Mouse (Mus musculus) gastrocnemius, postnatal 14 days (tissue): ENCODE data around the gene Alg14. TPM values are rescaled to one million over a fixed set of nuclear protein-coding genes. Genes with fewer than 3 reads are reported as not detected.

Experiments
- DNase-seq: peaks from one replicate; pipeline ENCODE4 v3.0.0; 2021; ENCODE audit warnings: mixed read lengths
- intact Hi-C: fragments of 180-260 bp; cut with DNase I; formaldehyde crosslinking; loops from one replicate; pipeline ENCODE4 v1.15.1; 2025; ENCODE audit warnings: low total_unique reads
- total RNA-seq, 2 experiments: library from RNA; stranded (reverse); gene quantifications; 2 replicates each; pipeline ENCODE4 v1.2.3; 2021

The Alg14 gene
- total RNA-seq, 2 experiments from 2014 or later, result 8.7 to 12.4 TPM

DNA sequence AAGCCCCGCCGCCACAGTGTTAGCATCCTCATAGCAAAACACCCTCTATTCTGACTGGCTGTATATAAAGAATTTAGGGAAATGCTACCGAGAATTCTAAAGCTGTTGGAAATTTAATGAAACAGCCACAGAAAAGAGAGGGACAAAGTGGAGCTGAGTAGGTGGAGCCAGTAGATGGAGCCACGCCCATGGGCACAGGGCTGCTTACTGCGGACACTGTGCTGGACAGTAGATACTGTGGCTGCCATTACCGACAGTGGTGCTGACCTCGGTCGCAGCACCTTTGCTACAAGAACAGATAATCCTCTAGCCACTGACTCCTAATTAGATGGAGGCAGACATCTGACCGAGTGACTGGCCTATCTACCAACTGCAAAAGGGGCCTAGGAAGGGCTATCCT is 64.0 kb downstream of the Alg14 start:
- DNase-seq, result no peak
- intact Hi-C loops, result no loop called here

GRCm38 (mm10) chr3:121356111-121356510 is 64.5 kb downstream of the Alg14 start:
- DNase-seq, result no peak
- intact Hi-C loops, result no loop called here

DNA sequence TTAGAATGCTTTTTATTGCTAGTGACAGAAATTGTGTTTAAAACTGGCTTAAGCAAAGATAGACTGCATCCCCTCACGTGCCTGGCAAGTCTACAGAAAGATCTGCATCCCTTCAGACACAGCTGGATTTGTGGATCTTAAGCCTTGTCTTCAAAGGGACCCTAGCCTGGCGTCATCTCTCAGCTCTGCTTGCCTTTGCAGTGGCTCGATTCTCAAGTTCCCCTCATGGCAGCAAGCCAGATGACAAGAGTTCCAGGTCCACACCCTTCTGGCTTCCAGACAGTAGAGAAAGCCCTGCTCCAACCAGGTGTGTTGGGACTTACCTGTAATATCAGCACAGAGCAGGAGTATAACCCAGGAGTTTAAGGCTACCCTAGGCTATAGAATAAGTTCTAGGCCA is 65.5 kb downstream of the Alg14 start:
- intact Hi-C loops, result no loop called here
- no peak for DNase-seq

- intact Hi-C loops, result no loop called here
Measured at GRCm38 (mm10) chr3:121358285-121358684, 66.7 kb downstream of the Alg14 start.

GRCm38 (mm10) chr3:121358850-121359249 is 67.3 kb downstream of the Alg14 start:
- no peak for DNase-seq
- intact Hi-C loops, result no loop called here

More at GRCm38 (mm10) chr3:121358285-121358684, 66.7 kb downstream of the Alg14 start:
- no peak for DNase-seq

- no peak for DNase-seq
- intact Hi-C loops, result no loop called here
Measured at GRCm38 (mm10) chr3:121359272-121359671, 67.7 kb downstream of the Alg14 start.

GRCm38 (mm10) chr3:121362002-121362401 is 70.4 kb downstream of the Alg14 start:
- intact Hi-C loops, result no loop called here
- DNase-seq, result no peak

DNA sequence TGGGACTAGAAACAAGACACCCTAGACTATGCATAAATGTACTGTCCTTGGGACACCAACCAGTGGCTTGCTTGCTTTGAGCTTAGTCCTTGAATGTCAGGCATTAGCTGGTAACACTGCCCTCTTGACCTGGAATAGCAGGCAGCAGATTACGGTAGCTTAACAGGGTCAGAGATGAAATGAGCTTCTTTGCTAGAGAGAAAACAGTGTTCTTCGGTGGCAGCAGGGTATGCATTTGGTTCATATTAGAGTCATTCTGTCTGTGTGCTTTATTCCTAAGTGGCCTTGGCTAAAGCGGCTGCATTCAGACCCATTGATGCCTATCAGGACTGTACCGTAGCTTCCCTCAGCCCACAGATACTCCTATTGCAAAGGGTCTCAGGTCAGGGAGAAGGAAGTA is 72.8 kb downstream of the Alg14 start:
- no peak for DNase-seq
- intact Hi-C loops, result no loop called here

DNA sequence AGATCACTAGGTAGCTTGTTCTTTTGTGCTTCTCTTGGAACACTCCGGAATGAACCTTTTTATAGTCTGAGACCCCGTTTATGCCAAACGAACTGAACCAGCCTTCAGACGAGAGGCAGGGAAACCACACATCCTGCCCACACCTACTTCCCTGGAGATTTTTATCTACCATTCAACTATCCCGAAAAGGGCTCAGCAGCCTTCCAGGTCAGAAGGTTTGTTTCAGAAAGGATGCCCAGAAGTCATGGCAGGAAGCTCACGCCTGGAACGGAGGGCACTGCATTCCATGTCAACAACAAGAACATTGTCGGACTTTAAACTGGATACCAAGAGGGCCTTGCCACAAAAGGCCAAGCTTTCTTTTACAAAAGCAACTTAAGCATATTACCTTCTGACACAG is 73.6 kb downstream of the Alg14 start:
- no peak for DNase-seq
- intact Hi-C loops, result no loop called here

- DNase-seq, result no peak
- intact Hi-C loops, result no loop called here
Measured at GRCm38 (mm10) chr3:121368616-121369015, 77.0 kb downstream of the Alg14 start.

DNA sequence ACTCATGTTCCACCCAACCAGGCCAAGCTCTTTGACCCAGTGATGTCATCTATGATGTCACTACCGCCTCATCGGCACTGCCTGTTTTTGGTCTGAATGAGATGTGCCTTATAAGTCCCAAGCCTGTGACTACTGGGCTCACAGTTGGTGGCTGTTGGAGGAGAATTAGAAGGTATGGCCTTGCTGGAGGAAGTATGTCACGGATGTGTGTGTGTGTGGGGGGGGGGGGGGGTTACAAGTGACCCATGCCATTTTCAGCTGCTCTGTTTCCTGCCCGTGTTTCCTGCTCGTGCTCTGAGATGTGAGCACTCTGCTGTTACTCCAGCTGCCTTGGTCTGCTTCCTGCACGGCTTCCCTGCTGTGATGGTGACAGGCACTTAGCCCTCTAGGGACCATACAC is 77.9 kb downstream of the Alg14 start:
- DNase-seq, result no peak
- intact Hi-C loops, result no loop called here

DNA sequence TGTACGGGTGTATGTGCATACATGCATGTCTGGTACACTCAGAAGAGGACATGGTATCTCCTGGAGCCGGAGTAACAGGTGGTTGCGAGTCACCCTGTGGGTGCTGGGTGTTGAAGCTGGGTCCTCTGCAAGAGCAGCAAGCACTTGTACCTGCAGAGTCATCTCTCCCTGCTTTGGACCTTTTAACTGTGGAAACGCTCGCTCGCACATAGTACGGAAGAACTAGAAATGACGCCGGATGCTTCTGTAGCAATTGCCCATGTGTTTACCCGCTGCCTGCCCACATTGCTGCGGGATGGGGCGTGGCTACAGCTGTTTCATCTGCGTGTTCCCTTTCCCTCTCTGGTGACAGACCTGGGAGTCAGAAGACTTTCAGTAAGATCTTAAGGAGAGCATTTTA is 78.7 kb downstream of the Alg14 start:
- DNase-seq, result no peak
- intact Hi-C loops, result no loop called here

DNA sequence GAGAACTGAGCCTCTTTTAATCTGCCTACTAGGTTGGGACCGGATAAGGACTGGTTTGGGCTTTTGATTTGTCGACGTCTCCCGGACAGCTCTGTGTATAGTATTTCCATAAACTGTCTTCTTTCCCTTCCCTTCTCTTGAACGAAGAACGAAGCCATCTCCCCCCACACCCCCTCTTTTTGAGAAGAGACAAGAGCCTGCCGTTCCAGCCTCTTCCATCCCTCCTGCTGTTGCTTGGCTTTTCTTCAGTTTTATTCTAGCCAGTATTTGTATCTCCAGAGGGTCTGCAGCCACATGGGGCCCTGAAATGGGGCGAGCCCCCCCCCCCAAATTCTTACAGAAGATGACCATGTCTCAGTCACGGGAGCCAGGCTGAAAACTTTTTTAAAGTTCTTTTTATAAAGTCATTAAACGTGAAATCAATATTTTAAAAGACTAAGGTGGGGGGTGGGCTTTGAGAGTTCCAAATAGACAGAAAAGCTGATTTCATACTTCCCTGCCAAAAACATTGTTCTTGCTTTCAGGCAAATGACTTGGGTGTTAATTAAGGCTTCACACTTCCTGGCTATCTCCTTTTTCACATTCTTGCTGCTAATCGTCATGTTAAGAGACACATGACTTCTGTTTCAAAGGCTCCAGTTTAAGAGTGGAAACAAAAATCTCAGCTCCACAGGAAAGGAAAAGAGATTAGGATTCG is 79.4 kb downstream of the Alg14 start:
- no peak for DNase-seq
- intact Hi-C loops, result no loop called here

DNA sequence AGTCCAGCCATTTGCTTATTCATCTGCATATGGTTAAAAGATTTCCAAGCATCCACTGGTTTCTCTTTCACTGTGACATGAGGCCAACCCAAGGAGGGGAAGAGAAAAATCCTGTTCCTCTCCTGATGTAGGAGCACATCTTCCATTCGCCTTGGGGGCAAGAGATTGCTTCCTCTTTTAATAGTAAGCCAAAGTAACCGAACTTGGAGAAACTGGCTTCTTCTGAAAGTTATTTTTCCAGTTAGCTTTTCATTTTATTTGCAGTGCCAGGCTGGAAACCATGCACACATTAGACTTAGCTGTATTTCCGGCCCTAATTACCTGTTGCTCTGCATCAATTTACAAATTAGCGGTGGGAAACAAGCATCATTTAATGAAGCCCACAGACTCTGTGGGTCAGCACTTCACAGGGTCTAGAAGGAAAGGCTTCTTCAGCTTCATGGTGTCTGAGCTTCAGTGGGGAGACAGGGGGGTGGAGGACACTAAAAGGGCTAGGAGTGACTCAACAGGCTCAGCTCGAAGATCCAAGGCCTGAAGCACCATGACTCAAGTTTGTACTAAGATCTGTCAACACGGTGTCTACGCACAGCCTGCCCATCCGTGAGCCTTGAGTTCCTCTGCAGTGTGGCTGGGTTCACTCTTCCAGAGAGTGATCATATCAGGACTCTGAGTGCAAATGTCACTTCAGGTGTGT is 80.1 kb downstream of the Alg14 start:
- no peak for DNase-seq
- intact Hi-C loops, result no loop called here

- intact Hi-C loops, result no loop called here
- DNase-seq, result no peak
Measured at GRCm38 (mm10) chr3:121373897-121374441, 82.4 kb downstream of the Alg14 start.

- DNase-seq, result no peak
- intact Hi-C loops, result no loop called here
Measured at GRCm38 (mm10) chr3:121375541-121376129, 84.1 kb downstream of the Alg14 start.

DNA sequence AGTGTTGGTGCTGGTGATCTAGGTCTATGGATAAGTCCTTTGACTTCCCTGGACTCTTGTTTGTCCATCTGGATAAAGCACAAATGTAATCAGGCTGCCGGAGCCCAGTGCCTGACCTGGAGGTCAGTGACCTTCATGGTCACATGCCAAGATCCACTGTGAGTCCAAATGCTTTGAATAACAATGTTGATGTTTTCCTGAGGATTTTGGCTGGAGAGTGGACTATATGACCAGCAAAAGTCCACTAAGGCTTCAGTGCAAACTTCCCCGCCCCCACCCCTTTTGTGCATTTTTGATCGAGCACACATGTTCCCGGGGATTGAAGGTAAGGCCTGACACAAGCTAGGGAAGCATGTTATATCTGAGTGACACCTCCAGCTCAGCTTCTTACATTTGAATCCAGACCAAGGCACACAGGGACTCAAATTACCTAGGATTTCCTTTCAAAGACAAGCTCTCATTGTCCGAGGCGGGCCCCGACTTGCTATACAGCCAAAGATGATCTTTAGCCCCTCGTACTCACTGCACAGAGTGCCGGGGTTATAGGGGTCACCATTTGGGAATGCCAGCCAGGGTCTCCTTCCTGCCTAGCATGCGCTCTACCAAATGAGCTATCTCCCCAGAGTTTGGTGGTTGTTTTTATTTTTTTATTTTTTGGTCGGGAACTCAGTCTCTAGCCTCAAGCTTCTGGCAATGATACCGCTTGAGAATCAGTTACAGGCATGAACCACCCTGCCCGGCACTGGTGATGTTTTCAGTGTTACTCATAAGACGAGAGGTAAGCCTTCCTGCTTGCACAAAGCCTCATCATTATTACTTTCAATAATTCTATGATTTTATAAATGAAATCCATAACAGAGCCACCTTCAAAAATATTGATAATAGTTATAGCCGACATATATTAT is 87.4 kb downstream of the Alg14 start:
- intact Hi-C loops, result no loop called here

GRCm38 (mm10) chr3:121379699-121380098 is 88.1 kb downstream of the Alg14 start:
- intact Hi-C loops, result no loop called here
- no peak for DNase-seq

More for the DNA sequence above, 87.4 kb downstream of the Alg14 start:
- no peak for DNase-seq

GRCm38 (mm10) chr3:121387471-121388009 is 96.0 kb downstream of the Alg14 start:
- intact Hi-C loops, result no loop called here

More at GRCm38 (mm10) chr3:121387471-121388009, 96.0 kb downstream of the Alg14 start:
- no peak for DNase-seq
